ENCODE assay signal across 9 mouse cellular contexts in the genomic region with DNA sequence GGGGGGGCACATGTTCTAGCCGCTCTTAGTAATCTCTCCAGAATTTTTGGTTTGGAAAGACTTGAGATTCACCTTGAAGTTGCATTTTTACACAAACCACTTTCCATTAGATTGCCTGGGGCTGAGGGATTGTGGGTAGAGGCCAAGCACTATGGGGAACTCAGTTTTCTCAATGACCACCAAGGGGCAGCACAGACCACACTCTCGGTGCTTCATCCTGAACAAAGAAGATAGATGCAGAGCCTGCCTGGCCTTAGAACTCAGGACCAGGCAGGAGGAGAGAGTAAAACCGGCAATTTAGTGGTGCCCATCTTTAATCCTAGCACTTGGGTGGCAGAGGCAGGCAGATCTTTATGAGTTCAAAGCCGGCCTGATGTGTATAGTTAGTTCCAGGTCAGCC. TPM values are rescaled to one million over a fixed set of nuclear protein-coding genes. Genes with fewer than 3 reads are reported as not detected.
DNase-seq lines count a peak whose midpoint lies in the region; ATAC-seq and TF ChIP-seq lines count a peak whose summit lies in the region.
"Had no signal": no experiment of that assay in that cellular context is flagged by ENCODE, and none has a peak within 500 bp of the region (broad histone marks: within the 10 kb centered on the region; RNA-seq: fewer than 3 reads in every experiment).

No protein-coding gene starts in this region.

- H3K36me3 ChIP-seq in embryonic facial prominence, embryonic 10.5 days (replicated peaks): no peaks in the 10 kb centered on the region
- no peaks in the 10 kb centered on the region for H3K36me3 ChIP-seq in heart, embryonic 15.5 days
- no peaks in the 10 kb centered on the region for H3K36me3 ChIP-seq in liver, postnatal 0 days (replicated peaks; ENCODE audit: insufficient read depth, low read length)
- H3K36me3 ChIP-seq: limb, embryonic 15.5 days had no signal

- TF ChIP-seq EP300 in liver, postnatal 0 days (IDR thresholded peaks at IDR 0.05; ENCODE audit: low read depth): no peak

- WGBS in embryonic facial prominence, embryonic 10.5 days: 26% methylated on average over 4 of the region's 4 CpGs
- 11% methylated on average over 4 of the region's 4 CpGs for WGBS in heart, embryonic 15.5 days
- WGBS in liver, postnatal 0 days (ENCODE audit: insufficient replicate concordance): 21% methylated on average over 4 of the region's 4 CpGs

- DNase-seq in ES-CJ7 (ENCODE audit: low read depth, low spot score): peak; percentile 89
- peak; percentile 58 for DNase-seq in adrenal gland, postnatal 25 days
- peak; percentile 73 for DNase-seq in embryonic facial prominence, embryonic 10.5 days (ENCODE audit: low spot score)
- peak; percentile 85 to 87 for DNase-seq in kidney, postnatal 25 days
- peak; percentile 82 for DNase-seq in liver, postnatal 0 days
- DNase-seq in retina, postnatal 1 day: peak; percentile 87

- peak overlapping the region; percentile 48; the same call in 1 of the 2 replicates for H3K27ac ChIP-seq in embryonic facial prominence, embryonic 10.5 days (replicated peaks)
- H3K27ac ChIP-seq in heart, embryonic 15.5 days: no peak overlapping the region
- no peak overlapping the region for H3K27ac ChIP-seq in liver, postnatal 0 days (ENCODE audit: low read depth)
- H3K27ac ChIP-seq: limb, embryonic 15.5 days had no signal

- TF ChIP-seq CTCF in liver, postnatal 0 days (IDR thresholded peaks at IDR 0.05; ENCODE audit: low read depth): peak; percentile 92

- H3K9ac ChIP-seq in heart, embryonic 15.5 days: no peak overlapping the region
- H3K9ac ChIP-seq in liver, postnatal 0 days (replicated peaks): no peak overlapping the region
- H3K9ac ChIP-seq: limb, embryonic 15.5 days had no signal

- H3K4me1 ChIP-seq in embryonic facial prominence, embryonic 10.5 days: peaks cover 8% of the 10 kb centered on the region
- peaks cover 5% of the 10 kb centered on the region for H3K4me1 ChIP-seq in heart, embryonic 15.5 days (replicated peaks)
- peaks cover 7% of the 10 kb centered on the region for H3K4me1 ChIP-seq in liver, postnatal 0 days (ENCODE audit: insufficient read depth)

- no peak overlapping the region for H3K4me2 ChIP-seq in heart, embryonic 15.5 days
- no peak overlapping the region for H3K4me2 ChIP-seq in liver, postnatal 0 days (ENCODE audit: low read depth, low read length)
- H3K4me2 ChIP-seq: limb, embryonic 15.5 days had no signal

- no peaks in the 10 kb centered on the region for H3K9me3 ChIP-seq in embryonic facial prominence, embryonic 10.5 days
- no peaks in the 10 kb centered on the region for H3K9me3 ChIP-seq in heart, embryonic 15.5 days (replicated peaks)
- H3K9me3 ChIP-seq in liver, postnatal 0 days (ENCODE audit: low read length): no peaks in the 10 kb centered on the region
- H3K9me3 ChIP-seq: limb, embryonic 15.5 days had no signal

- peak; percentile 60; the same call in 1 of the 2 replicates for ATAC-seq in heart, embryonic 15.5 days (replicated peaks; ENCODE audit: insufficient number of reproducible peaks, insufficient read depth, low FRiP score, low read depth)
- peak; percentile 58 for ATAC-seq in liver, postnatal 0 days
- no peak for ATAC-seq in activated CD4-positive, CD25-positive, alpha-beta regulatory T cell, adult 4 months

- H3K4me3 ChIP-seq in embryonic facial prominence, embryonic 10.5 days: no peak overlapping the region
- no peak overlapping the region for H3K4me3 ChIP-seq in heart, embryonic 15.5 days
- H3K4me3 ChIP-seq in liver, postnatal 0 days (ENCODE audit: low read depth, low read length): no peak overlapping the region
- H3K4me3 ChIP-seq: limb, embryonic 15.5 days had no signal

- H3K27me3 ChIP-seq in embryonic facial prominence, embryonic 10.5 days (replicated peaks; ENCODE audit: low read depth, poor library complexity, severe bottlenecking): peaks cover 5% of the 10 kb centered on the region
- H3K27me3 ChIP-seq in heart, embryonic 15.5 days: no peaks in the 10 kb centered on the region
- no peaks in the 10 kb centered on the region for H3K27me3 ChIP-seq in liver, postnatal 0 days (ENCODE audit: insufficient read depth, low read length)

RNA-seq across cellular contexts. Expression of gene Csk, which starts 6.3 kb away (rescaled TPM):
- 70.4 and 105 TPM in 2 replicates for total RNA-seq in adrenal gland, postnatal 25 days (2021)
- polyA plus RNA-seq in embryonic facial prominence, embryonic 10.5 days (2016; fragmentation: Nextera tagmentation; extraction: Ambion mirVana): 33.2 and 38.3 TPM in 2 replicates
- 14.6 and 20.6 TPM in 2 replicates for polyA plus RNA-seq in heart, embryonic 15.5 days (2015; fragmentation: Nextera tagmentation; extraction: Ambion mirVana)
- polyA plus RNA-seq in liver, postnatal 0 days (2015; fragmentation: Nextera tagmentation; extraction: Ambion mirVana): 13.6 and 15.5 TPM in 2 replicates
- 100 to 1,000 TPM; 118 to 146 TPM for polyA plus RNA-seq in activated CD4-positive, CD25-positive, alpha-beta regulatory T cell, adult 4 months (2017; shearing (Covaris generic))

RNA-seq across cellular contexts. Expression of gene Cyp1a2, which starts 23.7 kb away (rescaled TPM):
- total RNA-seq in adrenal gland, postnatal 25 days (2021): 5.5 TPM in 1 of 2 replicates, not detected in the other
- polyA plus RNA-seq in embryonic facial prominence, embryonic 10.5 days (2016; fragmentation: Nextera tagmentation; extraction: Ambion mirVana): not detected in 2 replicates
- not detected in 2 replicates for polyA plus RNA-seq in heart, embryonic 15.5 days (2015; fragmentation: Nextera tagmentation; extraction: Ambion mirVana)
- polyA plus RNA-seq in liver, postnatal 0 days (2015; fragmentation: Nextera tagmentation; extraction: Ambion mirVana): 19.9 and 30.7 TPM in 2 replicates
- not detected for polyA plus RNA-seq in activated CD4-positive, CD25-positive, alpha-beta regulatory T cell, adult 4 months (2017; shearing (Covaris generic))
- polyA plus RNA-seq: limb, embryonic 15.5 days had no signal

RNA-seq across cellular contexts. Expression of gene Cyp1a1, which starts 28.0 kb away (rescaled TPM):
- 0.12 and 0.57 TPM in 2 replicates for total RNA-seq in adrenal gland, postnatal 25 days (2021)
- 0.07 TPM in 1 of 2 replicates, not detected in the other for polyA plus RNA-seq in embryonic facial prominence, embryonic 10.5 days (2016; fragmentation: Nextera tagmentation; extraction: Ambion mirVana)
- not detected in 2 replicates for polyA plus RNA-seq in heart, embryonic 15.5 days (2015; fragmentation: Nextera tagmentation; extraction: Ambion mirVana)
- polyA plus RNA-seq in liver, postnatal 0 days (2015; fragmentation: Nextera tagmentation; extraction: Ambion mirVana): 2.2 and 4.3 TPM in 2 replicates
- not detected for polyA plus RNA-seq in activated CD4-positive, CD25-positive, alpha-beta regulatory T cell, adult 4 months (2017; shearing (Covaris generic))

RNA-seq across cellular contexts. Expression of gene Lman1l, which starts 39.2 kb away (rescaled TPM):
- total RNA-seq in adrenal gland, postnatal 25 days (2021): not detected in 2 replicates
- polyA plus RNA-seq in embryonic facial prominence, embryonic 10.5 days (2016; fragmentation: Nextera tagmentation; extraction: Ambion mirVana): not detected in 2 replicates
- not detected in 2 replicates for polyA plus RNA-seq in heart, embryonic 15.5 days (2015; fragmentation: Nextera tagmentation; extraction: Ambion mirVana)
- not detected in 2 replicates for polyA plus RNA-seq in liver, postnatal 0 days (2015; fragmentation: Nextera tagmentation; extraction: Ambion mirVana)
- not detected for polyA plus RNA-seq in activated CD4-positive, CD25-positive, alpha-beta regulatory T cell, adult 4 months (2017; shearing (Covaris generic))
- polyA plus RNA-seq: limb, embryonic 15.5 days had no signal

RNA-seq across cellular contexts. Expression of gene Edc3, which starts 48.6 kb away (rescaled TPM):
- 10.5 and 11.2 TPM in 2 replicates for total RNA-seq in adrenal gland, postnatal 25 days (2021)
- polyA plus RNA-seq in embryonic facial prominence, embryonic 10.5 days (2016; fragmentation: Nextera tagmentation; extraction: Ambion mirVana): 45.5 and 46.7 TPM in 2 replicates
- 13.5 and 21.4 TPM in 2 replicates for polyA plus RNA-seq in heart, embryonic 15.5 days (2015; fragmentation: Nextera tagmentation; extraction: Ambion mirVana)
- 9.9 and 13.2 TPM in 2 replicates for polyA plus RNA-seq in liver, postnatal 0 days (2015; fragmentation: Nextera tagmentation; extraction: Ambion mirVana)
- 10 to 100 TPM; 23.1 to 26.5 TPM for polyA plus RNA-seq in activated CD4-positive, CD25-positive, alpha-beta regulatory T cell, adult 4 months (2017; shearing (Covaris generic))

Comparison
In these comparisons a context has a peak if more than half of its experiments do, and no peak if none do; other contexts are left out.
1. RNA of gene Cyp1a2, which starts 23.7 kb away (polyA plus RNA-seq): 19.9 to 30.7 TPM in liver, postnatal 0 days; not detected in embryonic facial prominence, embryonic 10.5 days, not detected in heart, embryonic 15.5 days and not detected in activated CD4-positive, CD25-positive, alpha-beta regulatory T cell, adult 4 months; every median in the first group is over 10 times any median in the second.
2. Peak in every context shown above with its lines, with median percentiles within 50 percentile points of each other: DNase-seq.